Mouse (Mus musculus): ENCODE measurements at regions not wholly inside any gene's neighbourhood (a gene's known extent, or its start where the extent isn't known, plus 50 kb on each side); places are given as distances from the start of the nearest gene placed in this dataset.

GRCm38 (mm10) chr1:14421030-14421429 is 1672.1 kb downstream of the 4930444P10Rik start:
- no peak for DNase-seq (ENCODE audit: low spot score)

- no peak for DNase-seq (ENCODE audit: low spot score)
Measured at GRCm38 (mm10) chr1:14413826-14414445, 1679.2 kb downstream of the 4930444P10Rik start.

- no peak for DNase-seq (ENCODE audit: low spot score)
Measured at GRCm38 (mm10) chr1:14369957-14370833, 1722.9 kb downstream of the 4930444P10Rik start.

GRCm38 (mm10) chr1:14359998-14360640 is 1733.0 kb downstream of the 4930444P10Rik start:
- DNase-seq (ENCODE audit: low spot score) = no peak

All from testis, postnatal 10 days (tissue).